Comparison of ENCODE assay signal across 36 mouse cellular contexts in the genomic region with DNA sequence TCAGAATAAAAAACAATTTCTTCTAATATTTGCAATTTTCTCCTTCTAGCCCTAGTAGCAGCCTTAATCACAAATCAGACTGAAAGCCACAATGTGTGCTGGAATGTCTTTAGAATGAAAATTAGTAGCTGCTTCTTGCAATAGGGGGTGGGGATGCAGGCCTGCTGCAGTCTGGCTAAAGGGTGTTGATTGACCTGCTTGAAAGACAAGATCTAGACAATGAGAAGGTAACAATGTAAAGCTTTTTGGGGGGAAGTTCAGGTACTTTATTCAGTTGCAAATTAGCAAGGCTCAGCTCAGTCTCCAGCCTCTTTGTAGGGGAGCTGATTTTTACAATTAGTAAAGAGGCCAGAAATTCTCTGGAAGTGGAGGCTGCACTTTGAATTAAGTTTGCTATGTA. TPM values are rescaled to one million over a fixed set of nuclear protein-coding genes. Genes with fewer than 3 reads are reported as not detected.
"Had no signal": no experiment of that assay in that cellular context is flagged by ENCODE, and none has a peak within 500 bp of the region (broad histone marks: within the 10 kb centered on the region; RNA-seq: fewer than 3 reads in every experiment).

No protein-coding gene starts in this region.

- H3K4me2 ChIP-seq: limb, embryonic 12.5 days; limb, embryonic 13.5 days; limb, embryonic 15.5 days; liver, embryonic 11.5 days; liver, embryonic 12.5 days; liver, embryonic 13.5 days; liver, embryonic 15.5 days; lung, embryonic 14.5 days; lung, embryonic 15.5 days; midbrain, embryonic 11.5 days; midbrain, embryonic 12.5 days; midbrain, embryonic 13.5 days; midbrain, embryonic 15.5 days had no signal

- H3K36me3 ChIP-seq: limb, embryonic 10.5 days; limb, embryonic 12.5 days; limb, embryonic 13.5 days; limb, embryonic 15.5 days; liver, embryonic 12.5 days; liver, embryonic 13.5 days; liver, embryonic 15.5 days; lung, embryonic 15.5 days; midbrain, embryonic 10.5 days; midbrain, embryonic 12.5 days; midbrain, embryonic 13.5 days; midbrain, embryonic 15.5 days had no signal

- H3K4me1 ChIP-seq: limb, embryonic 10.5 days; limb, embryonic 12.5 days; limb, embryonic 13.5 days; limb, embryonic 15.5 days; liver, embryonic 12.5 days; liver, embryonic 13.5 days; liver, embryonic 15.5 days; lung, embryonic 15.5 days; megakaryocyte, embryonic 14.5 days; midbrain, embryonic 10.5 days; midbrain, embryonic 12.5 days; midbrain, embryonic 13.5 days; midbrain, embryonic 15.5 days had no signal

- H3K9ac ChIP-seq: limb, embryonic 12.5 days; limb, embryonic 13.5 days; limb, embryonic 15.5 days; liver, embryonic 12.5 days; liver, embryonic 13.5 days; liver, embryonic 14.5 days; liver, embryonic 15.5 days; liver, postnatal 0 days; lung, embryonic 14.5 days; lung, embryonic 15.5 days; midbrain, embryonic 12.5 days; midbrain, embryonic 13.5 days; midbrain, embryonic 15.5 days had no signal

- DNase-seq: left cerebral cortex, postnatal 4 days; liver; liver, embryonic 13.5 days; liver, postnatal 0 days; lung, adult 18-20 months; lung, adult 2 months; lung, embryonic 14.5 days; lung, postnatal 10 days; lung, postnatal 36 days; lung, postnatal 4 days had no signal

- H3K9me3 ChIP-seq: liver, embryonic 13.5 days had no signal

- H3K4me3 ChIP-seq: left cerebral cortex, adult 2 months; limb, embryonic 10.5 days; limb, embryonic 12.5 days; limb, embryonic 13.5 days; limb, embryonic 15.5 days; liver, embryonic 12.5 days; liver, embryonic 13.5 days; liver, embryonic 15.5 days; lung, embryonic 15.5 days; megakaryocyte, embryonic 14.5 days; midbrain, embryonic 10.5 days; midbrain, embryonic 12.5 days; midbrain, embryonic 13.5 days; midbrain, embryonic 15.5 days; myocyte had no signal

- ATAC-seq: liver, embryonic 12.5 days; liver, postnatal 0 days; lung, postnatal 0 days; midbrain, embryonic 13.5 days; midbrain, embryonic 15.5 days; midbrain, embryonic 16.5 days had no signal

- H3K27ac ChIP-seq: left cerebral cortex, adult 2 months; limb, embryonic 10.5 days; limb, embryonic 12.5 days; limb, embryonic 13.5 days; limb, embryonic 15.5 days; liver, embryonic 12.5 days; liver, embryonic 13.5 days; liver, embryonic 14.5 days; liver, embryonic 15.5 days; lung, embryonic 15.5 days; macrophage; midbrain, embryonic 10.5 days; midbrain, embryonic 12.5 days; midbrain, embryonic 13.5 days; midbrain, embryonic 15.5 days had no signal

- H3K27me3 ChIP-seq: limb, embryonic 12.5 days; limb, embryonic 13.5 days; limb, embryonic 15.5 days; liver, embryonic 12.5 days; liver, embryonic 13.5 days; liver, embryonic 15.5 days; lung, embryonic 15.5 days; megakaryocyte, embryonic 14.5 days; midbrain, embryonic 12.5 days; midbrain, embryonic 13.5 days; midbrain, embryonic 15.5 days had no signal

RNA-seq across cellular contexts. Expression of a gene that starts 21.7 kb away (rescaled TPM):
- polyA plus RNA-seq: limb, embryonic 10.5 days; limb, embryonic 11.5 days; limb, embryonic 12.5 days; limb, embryonic 13.5 days; limb, embryonic 14.5 days; limb, embryonic 15.5 days; liver, adult 2 months; liver, embryonic 11.5 days; liver, embryonic 12.5 days; liver, embryonic 13.5 days; liver, embryonic 14.5 days; liver, embryonic 15.5 days; liver, embryonic 16.5 days; liver, postnatal 0 days; lung, adult 2 months; lung, embryonic 14.5 days; lung, embryonic 15.5 days; lung, embryonic 16.5 days; lung, postnatal 0 days; macrophage; midbrain, embryonic 10.5 days; midbrain, embryonic 11.5 days; midbrain, embryonic 12.5 days; midbrain, embryonic 13.5 days; midbrain, embryonic 15.5 days; midbrain, embryonic 16.5 days; midbrain, postnatal 0 days; myocyte had no signal
